Mouse (Mus musculus): Measurements from ENCODE around the gene Tfdp2. TPM values are rescaled to one million over a fixed set of nuclear protein-coding genes. Genes with fewer than 3 reads are reported as not detected.

The Tfdp2 gene
- polyA plus RNA-seq, 1 experiment = 6.7 TPM

GRCm38 (mm10) chr9:96299324-96300008 is 103.4 kb downstream of the Tfdp2 start:
- Histone ChIP-seq H3K79me3 (ENCODE audit: low read depth) (no peaks in the 10 kb centered on the region), H3ac (ENCODE audit: control insufficient read depth, insufficient read length, low read depth) (no peak overlapping the region), H3K27me3 (ENCODE audit: control insufficient read depth, insufficient read depth, insufficient read length) (no peaks in the 10 kb centered on the region), H3K4me3 (ENCODE audit: insufficient read depth, poor library complexity, severe bottlenecking) (no peak overlapping the region), H3K36me3 (ENCODE audit: control insufficient read depth, insufficient read depth) (no peaks in the 10 kb centered on the region), H3K79me2 (ENCODE audit: control insufficient read depth, insufficient read depth) (no peaks in the 10 kb centered on the region)
- TF ChIP-seq MAX (IDR thresholded peaks at IDR 0.05) (no peak), CTCF (IDR thresholded peaks at IDR 0.05; ENCODE audit: control insufficient read depth, insufficient read depth, insufficient read length) (no peak), MYOD1 (IDR thresholded peaks at IDR 0.05; ENCODE audit: control insufficient read depth, insufficient read length, low read depth) (no peak), FOSL1 (IDR thresholded peaks at IDR 0.05; ENCODE audit: insufficient read depth, low read length, poor library complexity, severe bottlenecking) (no peak), CEBPB (IDR thresholded peaks at IDR 0.05; ENCODE audit: low read depth) (no peak), USF1 (IDR thresholded peaks at IDR 0.05; ENCODE audit: low read depth) (no peak), MYOG (IDR thresholded peaks at IDR 0.05; ENCODE audit: control insufficient read depth, extremely low read depth, insufficient read length) (no peak)

- H3K79me3 ChIP-seq (ENCODE audit: low read depth) = no peaks in the 10 kb centered on the region
- H3ac ChIP-seq (ENCODE audit: control insufficient read depth, insufficient read length, low read depth) = no peak overlapping the region
- TF ChIP-seq CEBPB (IDR thresholded peaks at IDR 0.05; ENCODE audit: low read depth) (no peak), USF1 (IDR thresholded peaks at IDR 0.05; ENCODE audit: low read depth) (no peak)
- no peaks in the 10 kb centered on the region for H3K79me2 ChIP-seq (ENCODE audit: control insufficient read depth, insufficient read depth)
- no peak overlapping the region for H3K4me3 ChIP-seq (ENCODE audit: insufficient read depth, poor library complexity, severe bottlenecking)
- H3K36me3 ChIP-seq (ENCODE audit: control insufficient read depth, insufficient read depth) = no peaks in the 10 kb centered on the region
- no peaks in the 10 kb centered on the region for H3K27me3 ChIP-seq (ENCODE audit: control insufficient read depth, insufficient read depth, insufficient read length)
Measured at GRCm38 (mm10) chr9:96308816-96309215, 112.7 kb downstream of the Tfdp2 start.

- Histone ChIP-seq H3K4me3 (ENCODE audit: insufficient read depth, poor library complexity, severe bottlenecking) (no peak overlapping the region), H3K27me3 (ENCODE audit: control insufficient read depth, insufficient read depth, insufficient read length) (no peaks in the 10 kb centered on the region), H3K79me2 (ENCODE audit: control insufficient read depth, insufficient read depth) (no peaks in the 10 kb centered on the region), H3K79me3 (ENCODE audit: low read depth) (no peaks in the 10 kb centered on the region), H3K36me3 (ENCODE audit: control insufficient read depth, insufficient read depth) (no peaks in the 10 kb centered on the region), H3ac (ENCODE audit: control insufficient read depth, insufficient read length, low read depth) (no peak overlapping the region)
- TF ChIP-seq FOSL1 (IDR thresholded peaks at IDR 0.05; ENCODE audit: insufficient read depth, low read length, poor library complexity, severe bottlenecking) (no peak), USF1 (IDR thresholded peaks at IDR 0.05; ENCODE audit: low read depth) (no peak), MAX (IDR thresholded peaks at IDR 0.05) (no peak), CTCF (IDR thresholded peaks at IDR 0.05; ENCODE audit: control insufficient read depth, insufficient read depth, insufficient read length) (no peak), MYOD1 (IDR thresholded peaks at IDR 0.05; ENCODE audit: control insufficient read depth, insufficient read length, low read depth) (no peak), MYOG (IDR thresholded peaks at IDR 0.05; ENCODE audit: control insufficient read depth, extremely low read depth, insufficient read length) (no peak), CEBPB (IDR thresholded peaks at IDR 0.05; ENCODE audit: low read depth) (no peak)
Measured at GRCm38 (mm10) chr9:96312074-96312473, 116.0 kb downstream of the Tfdp2 start.

- Histone ChIP-seq H3K4me3 (ENCODE audit: insufficient read depth, poor library complexity, severe bottlenecking) (no peak overlapping the region), H3K79me2 (ENCODE audit: control insufficient read depth, insufficient read depth) (no peaks in the 10 kb centered on the region), H3K79me3 (ENCODE audit: low read depth) (no peaks in the 10 kb centered on the region), H3K36me3 (ENCODE audit: control insufficient read depth, insufficient read depth) (no peaks in the 10 kb centered on the region), H3K27me3 (ENCODE audit: control insufficient read depth, insufficient read depth, insufficient read length) (no peaks in the 10 kb centered on the region), H3ac (ENCODE audit: control insufficient read depth, insufficient read length, low read depth) (no peak overlapping the region)
- TF ChIP-seq MYOG (IDR thresholded peaks at IDR 0.05; ENCODE audit: control insufficient read depth, extremely low read depth, insufficient read length) = no peak
- TF ChIP-seq USF1 (IDR thresholded peaks at IDR 0.05; ENCODE audit: low read depth) = no peak
- TF ChIP-seq FOSL1 (IDR thresholded peaks at IDR 0.05; ENCODE audit: insufficient read depth, low read length, poor library complexity, severe bottlenecking) = no peak
- TF ChIP-seq MAX (IDR thresholded peaks at IDR 0.05) = no peak
- no peak for TF ChIP-seq MYOD1 (IDR thresholded peaks at IDR 0.05; ENCODE audit: control insufficient read depth, insufficient read length, low read depth)
- no peak for TF ChIP-seq CEBPB (IDR thresholded peaks at IDR 0.05; ENCODE audit: low read depth)
- no peak for TF ChIP-seq CTCF (IDR thresholded peaks at IDR 0.05; ENCODE audit: control insufficient read depth, insufficient read depth, insufficient read length)
Measured at GRCm38 (mm10) chr9:96319333-96319732, 123.3 kb downstream of the Tfdp2 start.

- Histone ChIP-seq H3K79me3 (ENCODE audit: low read depth) (no peaks in the 10 kb centered on the region), H3K36me3 (ENCODE audit: control insufficient read depth, insufficient read depth) (no peaks in the 10 kb centered on the region), H3K27me3 (ENCODE audit: control insufficient read depth, insufficient read depth, insufficient read length) (no peaks in the 10 kb centered on the region)
Measured at GRCm38 (mm10) chr9:96320551-96320980, 124.5 kb downstream of the Tfdp2 start.

GRCm38 (mm10) chr9:96322411-96323152 is 126.5 kb downstream of the Tfdp2 start:
- no peaks in the 10 kb centered on the region for H3K79me3 ChIP-seq (ENCODE audit: low read depth)
- no peak for TF ChIP-seq MAX (IDR thresholded peaks at IDR 0.05)
- no peak for TF ChIP-seq MYOD1 (IDR thresholded peaks at IDR 0.05; ENCODE audit: control insufficient read depth, insufficient read length, low read depth)
- TF ChIP-seq CTCF (IDR thresholded peaks at IDR 0.05; ENCODE audit: control insufficient read depth, insufficient read depth, insufficient read length) = no peak
- no peak for TF ChIP-seq CEBPB (IDR thresholded peaks at IDR 0.05; ENCODE audit: low read depth)
- H3K79me2 ChIP-seq (ENCODE audit: control insufficient read depth, insufficient read depth) = no peaks in the 10 kb centered on the region
- H3ac ChIP-seq (ENCODE audit: control insufficient read depth, insufficient read length, low read depth) = no peak overlapping the region
- H3K36me3 ChIP-seq (ENCODE audit: control insufficient read depth, insufficient read depth) = no peaks in the 10 kb centered on the region
- H3K27me3 ChIP-seq (ENCODE audit: control insufficient read depth, insufficient read depth, insufficient read length) = no peaks in the 10 kb centered on the region
- H3K4me3 ChIP-seq (ENCODE audit: insufficient read depth, poor library complexity, severe bottlenecking) = no peak overlapping the region

More at GRCm38 (mm10) chr9:96320551-96320980, 124.5 kb downstream of the Tfdp2 start:
- no peak overlapping the region for H3ac ChIP-seq (ENCODE audit: control insufficient read depth, insufficient read length, low read depth)
- H3K79me2 ChIP-seq (ENCODE audit: control insufficient read depth, insufficient read depth) = no peaks in the 10 kb centered on the region
- no peak overlapping the region for H3K4me3 ChIP-seq (ENCODE audit: insufficient read depth, poor library complexity, severe bottlenecking)
- TF ChIP-seq FOSL1 (IDR thresholded peaks at IDR 0.05; ENCODE audit: insufficient read depth, low read length, poor library complexity, severe bottlenecking) = no peak
- no peak for TF ChIP-seq MYOD1 (IDR thresholded peaks at IDR 0.05; ENCODE audit: control insufficient read depth, insufficient read length, low read depth)
